Comparison of ENCODE assay signal across 9 mouse cellular contexts in the genomic region with DNA sequence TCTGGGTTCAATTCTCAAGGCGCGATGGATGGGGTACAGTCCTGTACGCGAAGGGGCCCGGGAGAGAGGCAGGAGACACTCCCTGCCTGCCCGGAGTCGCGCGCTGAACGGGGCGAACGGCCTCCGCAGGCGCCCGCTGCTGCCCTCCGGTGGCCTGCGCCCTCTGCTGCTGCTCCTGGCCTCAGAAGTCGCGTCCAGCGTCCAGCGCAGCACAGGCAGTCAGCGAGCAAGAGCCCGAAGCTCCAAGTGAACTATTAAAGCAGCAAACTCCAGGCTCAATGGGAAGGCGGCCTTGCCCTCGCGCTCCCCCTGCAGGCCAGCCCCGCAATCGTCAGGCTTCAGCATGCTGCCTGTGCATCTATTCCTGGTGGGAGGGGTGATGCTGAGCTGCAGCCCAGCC. TPM values are rescaled to one million over a fixed set of nuclear protein-coding genes. Genes with fewer than 3 reads are reported as not detected.
DNase-seq lines count a peak whose midpoint lies in the region; ATAC-seq and TF ChIP-seq lines count a peak whose summit lies in the region.
"Not testable (repeated sequence)": the region's sequence is repeated elsewhere in the genome, so short reads cannot be mapped to it uniquely, and the experiment has no call there.
"Had no signal": no experiment of that assay in that cellular context is flagged by ENCODE, and none has a peak within 500 bp of the region (broad histone marks: within the 10 kb centered on the region; RNA-seq: fewer than 3 reads in every experiment).

No protein-coding gene starts in this region.

- H3K9me3 ChIP-seq in intestine, embryonic 16.5 days (ENCODE audit: control insufficient read depth, low read length) = not testable (repeated sequence)

- H3K4me1 ChIP-seq in intestine, embryonic 16.5 days (ENCODE audit: control insufficient read depth, insufficient read depth, low read length) = not testable (repeated sequence)

- intact Hi-C loops in left cerebral cortex, adult 2 months (cut with DNase I) = not testable (repeated sequence)

- DNase-seq in adrenal gland, adult 18-20 months (ENCODE audit: low spot score in 2 of 2) = peak; percentile 57 to 67
- DNase-seq in embryo, embryonic 9.5 days (ENCODE audit: extremely low spot score) = peak; percentile 56
- DNase-seq in heart, adult 18-20 months = peak; percentile 79 to 91
- peak in 1 of 2 experiments; percentile 51 for DNase-seq in left cerebral cortex, adult 2 months (ENCODE audit: extremely low spot score in 1 of 2, low spot score in 2 of 2)
- DNase-seq in lung, postnatal 14 days = peak; percentile 80
- peak; percentile 75 for DNase-seq in retina, postnatal 7 days (ENCODE audit: low read depth, low spot score)
- DNase-seq in thymus, postnatal 4 days = peak; percentile 54

- H3K36me3 ChIP-seq in intestine, embryonic 16.5 days (ENCODE audit: control insufficient read depth, insufficient read depth, low read length) = not testable (repeated sequence)

- not testable (repeated sequence) for H3K27me3 ChIP-seq in intestine, embryonic 16.5 days (replicated peaks; ENCODE audit: control insufficient read depth, insufficient read depth, low read length)

- WGBS in intestine, embryonic 16.5 days = 0% methylated on average over 21 of the region's 28 CpGs

- peak; percentile 54 for TF ChIP-seq CTCF in left cerebral cortex, adult 2 months (IDR thresholded peaks at IDR 0.05)

- H3K4me2 ChIP-seq in intestine, embryonic 16.5 days (ENCODE audit: low read depth, low read length) = peak overlapping the region; percentile 39

- peak overlapping the region; percentile 24; the same call in 1 of the 2 replicates for H3K9ac ChIP-seq in intestine, embryonic 16.5 days (ENCODE audit: low read depth, low read length)

- not testable (repeated sequence) for ATAC-seq in intestine, embryonic 16.5 days

- H3K4me3 ChIP-seq in intestine, embryonic 16.5 days (ENCODE audit: low read length) = peak overlapping the region; percentile 37
- H3K4me3 ChIP-seq in left cerebral cortex, adult 2 months = peak overlapping the region; percentile 19; the same call in 1 of the 2 replicates

- H3K27ac ChIP-seq in intestine, embryonic 16.5 days (ENCODE audit: low read length) = peak overlapping the region; percentile 51
- H3K27ac ChIP-seq in left cerebral cortex, adult 2 months = not testable (repeated sequence)

RNA-seq across cellular contexts. Expression of a gene that starts 0.5 kb away (rescaled TPM):
- total RNA-seq in adrenal gland, adult 18-20 months (2021) = not detected
- total RNA-seq in heart, adult 18-20 months (2021) = not detected
- polyA plus RNA-seq in intestine, embryonic 16.5 days (2015; fragmentation: Nextera tagmentation; extraction: Ambion mirVana) = 0.21 TPM in 1 of 2 replicates, not detected in the other
- not detected for total RNA-seq in left cerebral cortex, adult 2 months (2021)

RNA-seq across cellular contexts. Expression of a gene that starts 5.8 kb away (rescaled TPM):
- not detected for total RNA-seq in adrenal gland, adult 18-20 months (2021)
- not detected for total RNA-seq in heart, adult 18-20 months (2021)
- not detected in 2 replicates for polyA plus RNA-seq in intestine, embryonic 16.5 days (2015; fragmentation: Nextera tagmentation; extraction: Ambion mirVana)
- total RNA-seq in left cerebral cortex, adult 2 months (2021) = not detected
- total RNA-seq: granulocyte monocyte progenitor cell, adult 5-6 weeks had no signal

RNA-seq across cellular contexts. Expression of a gene that starts 13.2 kb away (rescaled TPM):
- not detected for total RNA-seq in adrenal gland, adult 18-20 months (2021)
- not detected for total RNA-seq in heart, adult 18-20 months (2021)
- polyA plus RNA-seq in intestine, embryonic 16.5 days (2015; fragmentation: Nextera tagmentation; extraction: Ambion mirVana) = 0.44 and 0.83 TPM in 2 replicates
- not detected for total RNA-seq in left cerebral cortex, adult 2 months (2021)
- total RNA-seq: granulocyte monocyte progenitor cell, adult 5-6 weeks had no signal

RNA-seq across cellular contexts. Expression of a gene that starts 16.3 kb away (rescaled TPM):
- not detected for total RNA-seq in adrenal gland, adult 18-20 months (2021)
- not detected for total RNA-seq in heart, adult 18-20 months (2021)
- not detected in 2 replicates for polyA plus RNA-seq in intestine, embryonic 16.5 days (2015; fragmentation: Nextera tagmentation; extraction: Ambion mirVana)
- total RNA-seq in left cerebral cortex, adult 2 months (2021) = not detected
- total RNA-seq: granulocyte monocyte progenitor cell, adult 5-6 weeks had no signal

RNA-seq across cellular contexts. Expression of a gene that starts 19.2 kb away (rescaled TPM):
- total RNA-seq in adrenal gland, adult 18-20 months (2021) = not detected
- total RNA-seq in heart, adult 18-20 months (2021) = not detected
- polyA plus RNA-seq in intestine, embryonic 16.5 days (2015; fragmentation: Nextera tagmentation; extraction: Ambion mirVana) = 0.28 TPM in 1 of 2 replicates, not detected in the other
- not detected for total RNA-seq in left cerebral cortex, adult 2 months (2021)
- total RNA-seq: granulocyte monocyte progenitor cell, adult 5-6 weeks had no signal
